Mouse (Mus musculus) lung, adult 2 months (tissue): ENCODE results near the gene Elf4. TPM values are rescaled to one million over a fixed set of nuclear protein-coding genes. Genes with fewer than 3 reads are reported as not detected.

Experiments
- DNase-seq: peaks from one replicate; pipeline ENCODE4 v3.0.0; 2022
- H3K4me1 ChIP-seq: fragments of 200-500 bp; 2 replicates; pipeline ENCODE4 v1.6.1; 2011; ENCODE audit warnings: low read length; ENCODE audit not compliant: control insufficient read depth, insufficient read depth
- H3K4me3 ChIP-seq: fragments of 200-500 bp; replicated peaks from 2 replicates; pipeline ENCODE3; 2011; ENCODE audit warnings: low read depth, mild to moderate bottlenecking, control low read depth, low read length; ENCODE audit errors: extremely low read depth
- CTCF ChIP-seq: fragments of 200-500 bp; IDR thresholded peaks from 2 replicates; pipeline ENCODE4 v1.5.1; 2011; ENCODE audit warnings: mild to moderate bottlenecking, low read length, control low read depth; ENCODE audit not compliant: insufficient read depth
- POLR2A ChIP-seq: fragments of 200-500 bp; IDR thresholded peaks from 2 replicates; pipeline ENCODE4 v1.6.1; 2011; ENCODE audit warnings: low read depth, mild to moderate bottlenecking, control low read depth, low read length, borderline replicate concordance; ENCODE audit errors: extremely low read depth
- WGBS: fragments of 180-500 bp; shearing (Covaris S2); methylation state at CpG from one replicate; pipeline ENCODE4 v1.1.7; 2018; 5-methylcytosine and 5-hydroxymethylcytosine counted together
- polyA plus RNA-seq: library from polyadenylated mRNA; depleted of rRNA; stranded (reverse); fragments of >200 nt; gene quantifications from 2 replicates; pipeline ENCODE4 v1.2.3, GENCODE M21; 2012; rRNA removed

Elf4 gene
- polyA plus RNA-seq, 1 experiment: 16.8 TPM

DNA sequence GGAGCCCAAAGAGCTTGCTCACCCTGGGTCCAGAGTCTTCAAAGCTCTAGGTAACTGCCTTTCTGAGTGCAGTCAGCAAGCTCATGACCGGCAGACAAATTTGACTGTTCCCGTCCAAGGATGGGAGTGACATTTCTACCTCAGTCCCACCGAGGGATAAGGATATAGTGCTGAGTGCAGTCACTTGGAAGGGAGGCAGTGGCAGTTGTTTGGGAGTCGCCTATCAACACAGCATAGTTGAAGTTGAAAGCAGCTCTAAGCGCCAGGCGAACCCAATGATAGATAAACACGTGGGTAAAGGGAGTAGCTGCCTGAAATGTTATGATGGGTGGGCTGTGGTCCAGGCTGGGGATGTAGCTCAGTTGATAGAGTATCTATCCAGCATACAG is 52.5 kb downstream of the Elf4 start:
- H3K4me1 ChIP-seq: no peaks in the 10 kb centered on the region
- TF ChIP-seq POLR2A: no peak
- TF ChIP-seq CTCF: no peak
- H3K4me3 ChIP-seq: no peak overlapping the region
- WGBS: 31% methylated on average over 7 of the region's 7 CpGs
- no peak for DNase-seq

DNA sequence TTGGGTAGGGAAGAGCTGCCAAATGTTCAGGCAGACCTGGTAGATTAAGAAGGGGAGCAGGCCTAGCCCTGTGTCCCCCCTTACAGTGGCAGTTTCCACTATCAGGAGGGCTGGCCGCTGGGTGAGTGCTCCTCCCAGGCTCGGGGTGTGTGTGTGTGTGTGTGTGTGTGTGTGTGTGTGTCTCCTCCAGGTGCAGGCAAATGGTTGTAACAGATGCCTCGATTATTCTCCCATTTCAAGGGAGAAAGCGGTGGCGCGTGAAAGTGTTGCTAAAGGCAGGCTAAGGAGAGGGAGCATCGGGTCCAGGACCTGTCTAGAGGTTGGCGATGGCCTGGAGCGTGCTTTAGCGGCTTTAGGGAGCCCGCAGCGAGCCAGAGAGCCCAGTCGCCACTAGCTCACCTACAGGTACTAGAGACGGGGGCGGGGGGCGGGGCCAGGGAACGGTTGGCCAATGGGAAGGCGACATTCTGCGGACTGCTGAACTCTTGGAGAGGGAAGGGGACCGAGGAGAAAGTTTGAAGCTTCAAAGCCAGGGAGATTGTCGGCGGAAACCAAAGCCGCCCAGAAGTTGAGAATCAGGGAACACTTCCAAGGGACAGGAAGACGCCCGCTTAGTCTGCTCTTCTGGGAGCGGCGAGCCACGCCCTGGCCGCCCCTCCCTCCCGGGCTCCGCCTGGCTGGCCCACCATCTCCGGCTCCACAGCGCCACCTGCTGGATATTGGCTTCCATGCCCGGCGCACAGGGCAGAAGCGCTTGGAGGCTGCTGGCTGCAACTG is 53.1 kb downstream of the Elf4 start:
- WGBS: 15% methylated on average over 36 of the region's 36 CpGs
- Histone ChIP-seq H3K4me3 (peak overlapping the region; percentile 73), H3K4me1 (no peaks in the 10 kb centered on the region)
- TF ChIP-seq POLR2A: no peak
- peak; percentile 42; the same call in 1 of the 2 replicates for TF ChIP-seq CTCF
- peak; percentile 80 for DNase-seq

DNA sequence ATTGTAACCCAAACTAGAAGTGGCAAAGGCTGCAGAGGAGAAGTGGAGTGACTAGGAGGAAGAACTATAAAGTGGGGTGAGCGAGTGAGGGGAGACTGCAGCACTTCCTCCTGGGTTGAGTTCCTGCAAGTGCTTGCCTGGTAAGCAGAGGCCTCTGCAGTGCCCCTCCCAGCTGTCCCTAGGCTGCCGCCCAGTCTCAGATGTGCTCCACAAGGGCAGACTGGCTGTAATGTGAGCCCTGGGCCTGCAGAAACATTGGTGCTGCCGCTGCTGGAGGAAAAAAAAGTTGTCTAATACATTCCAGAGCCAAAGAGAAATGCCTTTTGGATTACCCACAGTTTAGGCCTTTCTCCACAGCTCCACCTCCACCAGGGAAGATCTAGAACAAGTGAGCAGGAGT is 57.8 kb downstream of the Elf4 start:
- no peak overlapping the region for H3K4me3 ChIP-seq
- WGBS: 57% methylated on average over 3 of the region's 3 CpGs
- H3K4me1 ChIP-seq: no peaks in the 10 kb centered on the region
- TF ChIP-seq CTCF (no peak), POLR2A (no peak)
- DNase-seq: peak; percentile 3

DNA sequence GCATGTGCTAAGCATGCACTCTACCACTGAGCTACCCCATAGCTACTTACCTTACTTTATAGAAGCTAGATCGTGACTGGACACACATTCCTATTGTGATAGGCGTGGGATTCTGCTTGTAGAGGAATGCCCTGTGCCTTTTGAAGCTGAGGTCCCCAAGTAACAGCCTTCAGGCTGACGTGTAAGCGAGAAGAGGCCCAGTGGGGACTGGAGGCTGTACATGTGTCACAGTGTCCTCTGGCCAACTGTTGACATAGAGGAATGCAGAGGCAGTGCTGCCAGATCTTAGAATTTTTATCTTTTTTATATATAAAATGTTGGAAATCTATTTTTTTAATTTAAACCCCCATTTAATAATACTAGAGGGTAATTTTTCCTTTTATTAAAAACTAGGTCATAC is 62.9 kb downstream of the Elf4 start:
- no peak for DNase-seq
- WGBS: 80% methylated on average over 4 of the region's 4 CpGs
- Histone ChIP-seq H3K4me1 (no peaks in the 10 kb centered on the region), H3K4me3 (no peak overlapping the region)
- TF ChIP-seq CTCF (no peak), POLR2A (no peak)

DNA sequence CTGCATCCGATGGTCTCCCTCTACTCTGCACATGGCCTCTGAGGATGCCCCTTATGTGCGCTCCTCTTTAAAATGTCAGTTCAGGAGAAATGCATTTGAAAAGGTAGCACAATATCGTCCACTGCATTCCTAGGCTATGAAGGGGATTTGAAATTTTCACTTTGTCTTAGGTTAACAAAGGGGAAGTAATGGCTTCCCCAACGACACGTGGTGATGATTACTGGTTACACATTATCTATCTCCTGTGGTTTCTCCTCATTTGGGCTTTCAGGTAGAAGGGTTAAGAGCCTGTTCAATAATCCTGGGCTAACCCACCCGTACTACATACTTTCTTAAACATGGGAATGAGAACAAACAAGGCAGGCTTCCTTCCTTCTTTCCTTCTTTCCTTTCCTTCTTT is 73.6 kb downstream of the Elf4 start:
- no peak for TF ChIP-seq POLR2A
- no peak for TF ChIP-seq CTCF
- H3K4me3 ChIP-seq: no peak overlapping the region
- H3K4me1 ChIP-seq: no peaks in the 10 kb centered on the region
- 86% methylated on average over 6 of the region's 6 CpGs for WGBS
- DNase-seq: no peak

DNA sequence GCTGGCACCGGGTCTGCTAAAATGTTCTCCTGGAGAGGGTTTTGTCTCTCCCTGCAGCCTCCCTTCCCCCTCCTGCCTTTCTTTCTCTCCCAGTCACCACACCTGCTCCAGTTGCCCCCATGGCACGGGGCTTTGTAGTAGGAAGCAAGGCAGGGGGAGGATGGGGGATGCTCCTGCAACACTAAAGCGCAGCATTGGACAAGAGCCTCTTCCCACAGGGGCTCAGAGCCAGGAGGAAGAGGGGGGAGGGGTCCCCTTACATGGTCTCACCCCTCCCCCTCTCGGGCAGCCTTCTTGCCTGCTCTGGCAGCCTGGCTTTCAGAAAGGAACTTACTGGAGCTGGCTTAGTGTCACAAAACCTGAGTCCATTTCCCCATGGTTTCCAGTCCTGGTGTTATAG is 77.0 kb downstream of the Elf4 start:
- Histone ChIP-seq H3K4me3 (no peak overlapping the region), H3K4me1 (no peaks in the 10 kb centered on the region)
- DNase-seq: no peak
- WGBS: 68% methylated on average over 4 of the region's 4 CpGs
- TF ChIP-seq POLR2A (no peak), CTCF (no peak)

DNA sequence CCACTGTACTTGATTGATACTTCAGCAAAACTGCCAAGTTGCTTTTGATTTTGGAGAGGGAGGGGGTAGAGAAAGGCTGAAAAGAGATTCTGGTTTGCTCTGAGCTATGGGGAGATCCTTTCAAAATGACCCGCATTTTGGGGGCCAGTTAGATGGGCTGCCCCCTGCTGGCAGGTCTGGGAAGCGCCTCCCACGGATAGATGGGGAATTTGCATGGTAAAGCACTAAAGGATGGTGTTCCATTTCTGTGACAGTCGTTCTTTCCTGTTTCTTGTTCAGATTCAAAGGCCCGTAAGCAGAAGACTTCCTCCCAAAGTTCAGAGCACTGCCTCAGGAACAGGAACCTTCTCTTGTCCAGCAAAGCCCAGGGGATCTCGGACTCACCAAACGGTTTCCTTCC is 79.3 kb downstream of the Elf4 start:
- peak; percentile 48 for DNase-seq
- TF ChIP-seq CTCF (peak; percentile 56), POLR2A (no peak)

DNA sequence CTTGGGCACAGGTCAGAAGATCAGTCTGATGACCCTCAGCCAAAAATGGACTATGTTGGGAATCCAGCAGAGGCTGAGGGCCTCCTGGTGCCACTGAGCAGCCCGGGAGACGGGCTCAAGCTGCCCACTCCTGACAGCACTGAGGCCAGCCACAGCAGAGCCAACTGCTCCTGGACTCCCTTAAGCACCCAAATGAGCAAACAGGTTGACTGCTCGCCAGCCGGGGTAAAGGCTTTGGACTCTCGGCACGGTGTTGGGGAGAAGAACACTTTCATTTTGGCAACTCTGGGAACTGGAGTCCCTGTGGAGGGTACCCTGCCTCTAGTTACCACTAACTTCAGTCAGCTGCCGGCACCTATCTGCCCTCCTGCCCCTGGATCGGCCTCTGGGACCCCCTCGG is 95.1 kb downstream of the Elf4 start:
- H3K4me3 ChIP-seq: no peak overlapping the region
- no peaks in the 10 kb centered on the region for H3K4me1 ChIP-seq
- 81% methylated on average over 9 of the region's 9 CpGs for WGBS
- DNase-seq: no peak
- TF ChIP-seq POLR2A (no peak), CTCF (no peak)

More for the DNA sequence above, 79.3 kb downstream of the Elf4 start:
- 45% methylated on average over 7 of the region's 7 CpGs for WGBS
- H3K4me3 ChIP-seq: no peak overlapping the region
- no peaks in the 10 kb centered on the region for H3K4me1 ChIP-seq

DNA sequence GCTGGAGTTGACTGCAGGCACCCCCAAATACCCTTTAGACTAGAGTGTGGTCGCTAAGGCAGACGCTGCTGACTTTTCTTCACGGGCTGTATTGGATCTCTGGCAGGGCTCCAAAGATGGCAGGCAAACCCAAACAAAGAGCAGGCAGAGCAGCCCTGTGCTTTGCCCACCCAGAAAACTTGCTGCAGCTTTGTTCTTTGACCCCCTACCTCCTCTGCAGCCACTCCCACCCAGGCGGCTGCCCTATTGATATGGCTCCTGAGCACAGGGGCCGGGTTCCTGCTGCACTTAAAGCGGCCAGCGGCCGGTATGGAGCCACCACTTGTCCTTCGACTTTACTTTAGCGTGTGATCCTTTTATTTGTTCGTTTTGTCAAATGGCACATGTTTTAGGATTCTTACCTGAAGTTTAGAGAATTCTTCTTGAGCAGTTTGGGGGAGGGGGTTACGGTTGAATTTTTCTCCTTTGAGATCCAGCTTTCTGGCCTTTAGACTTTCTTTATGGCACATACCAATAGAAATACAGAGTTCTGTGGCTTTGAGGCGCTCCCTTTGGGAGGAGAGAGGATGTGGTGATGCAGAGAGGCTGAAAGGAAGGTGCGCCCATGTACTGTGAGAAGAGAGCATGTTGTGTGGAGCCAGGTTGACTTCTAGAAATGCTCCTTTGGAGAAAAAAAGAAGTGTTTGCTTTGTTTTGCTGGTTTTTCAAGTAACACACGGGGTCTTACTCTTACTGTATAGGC is 96.9 kb downstream of the Elf4 start:
- no peaks in the 10 kb centered on the region for H3K4me1 ChIP-seq
- no peak for TF ChIP-seq CTCF
- TF ChIP-seq POLR2A: no peak
- H3K4me3 ChIP-seq: no peak overlapping the region
- DNase-seq: no peak
- WGBS: 62% methylated on average over 15 of the region's 15 CpGs

Other genes starting within 250 kb of the Elf4 start
- 1.8 and 2.9 TPM in 2 replicates for gene Utp14a, start 206.3 kb downstream of the Elf4 start, polyA plus RNA-seq
- gene Bcorl1, start 121.8 kb downstream of the Elf4 start, polyA plus RNA-seq: 4.5 and 5.7 TPM in 2 replicates
- gene Aifm1, start 50.4 kb upstream of the Elf4 start, polyA plus RNA-seq: 4.3 and 10.6 TPM in 2 replicates
- gene Rab33a, start 56.2 kb upstream of the Elf4 start, polyA plus RNA-seq: 0.61 and 0.83 TPM in 2 replicates
- gene Zfp280c, start 131.4 kb upstream of the Elf4 start, polyA plus RNA-seq: 1.9 and 4.1 TPM in 2 replicates
- 2.0 and 2.8 TPM in 2 replicates for gene Slc25a14, start 160.3 kb upstream of the Elf4 start, polyA plus RNA-seq
- gene Gpr119, start 211.3 kb upstream of the Elf4 start, polyA plus RNA-seq: not detected in 2 replicates
- gene Rbmx2, start 231.9 kb upstream of the Elf4 start, polyA plus RNA-seq: 0.74 and 2.0 TPM in 2 replicates